Mouse (Mus musculus) monocyte, adult 2 months (primary cell): ENCODE results near the gene Gsta1.
A peak's percentile ranks its signal among the peaks of the same experiment; 100 is the strongest.
"Not testable (repeated sequence)": the region's sequence is repeated elsewhere in the genome, so short reads cannot be mapped to it uniquely, and the experiment has no call there.

Source experiments
- DNase-seq, 2 experiments: peaks; one replicate each; pipeline ENCODE4 v3.0.0; 2022; ENCODE audit warnings: low spot score in 2 of 2, low read depth in 1 of 2

The Gsta1 gene

GRCm38 (mm10) chr9:78230461-78230860, at the start of gene Gsta1:
TSS of gene Gsta1 (plus strand) at chr9:78230656.
- DNase-seq, result not testable (repeated sequence)

- DNase-seq, result not testable (repeated sequence)
Observed at GRCm38 (mm10) chr9:78182474-78182873, 48.0 kb upstream of the Gsta1 start, which contains the start of gene Gsta4. TSS of gene Gsta4 (plus strand) at chr9:78182774.

DNA sequence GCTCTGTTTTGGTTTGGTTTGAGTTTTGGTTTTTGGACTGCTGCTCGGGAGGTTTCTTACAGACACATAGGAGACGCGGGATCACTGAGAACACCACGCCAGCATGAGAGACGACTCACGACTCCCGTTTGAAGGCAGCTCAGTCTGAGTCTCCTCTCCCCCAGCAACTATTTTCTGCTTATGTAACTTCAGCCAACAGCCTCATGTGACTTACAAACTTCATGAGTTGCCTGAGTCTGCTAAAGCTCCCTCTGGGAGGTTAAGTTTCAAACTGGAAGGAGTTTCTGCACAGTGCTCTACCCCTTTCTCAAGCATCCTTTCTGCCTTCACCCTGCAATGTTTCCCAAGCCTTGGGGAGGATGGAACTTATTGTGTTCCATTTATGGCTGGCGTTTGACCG, 44.8 kb upstream of the Gsta1 start:
- DNase-seq, result no peak

DNA sequence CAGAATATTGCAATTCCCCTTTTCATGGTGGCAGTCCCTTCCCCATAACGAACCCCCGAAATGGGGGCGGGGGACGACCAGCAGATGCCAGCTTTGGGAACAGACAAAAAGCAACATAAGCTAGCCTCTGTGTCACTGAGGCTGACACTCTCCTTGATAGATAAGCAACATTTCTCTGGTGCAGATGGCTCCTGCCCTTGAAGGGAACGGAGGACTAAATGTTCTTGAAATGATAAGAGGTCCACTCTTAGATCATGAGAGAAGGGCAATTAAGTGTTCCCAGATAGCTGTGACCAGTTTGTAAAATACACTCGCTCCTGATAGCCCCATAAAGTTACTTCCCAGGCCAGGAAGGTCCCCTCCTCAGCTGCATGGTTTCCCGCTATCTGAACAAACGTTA, 41.5 kb upstream of the Gsta1 start:
- DNase-seq, result no peak

- no peak for DNase-seq
Observed at GRCm38 (mm10) chr9:78190651-78191634, 39.5 kb upstream of the Gsta1 start.

DNA sequence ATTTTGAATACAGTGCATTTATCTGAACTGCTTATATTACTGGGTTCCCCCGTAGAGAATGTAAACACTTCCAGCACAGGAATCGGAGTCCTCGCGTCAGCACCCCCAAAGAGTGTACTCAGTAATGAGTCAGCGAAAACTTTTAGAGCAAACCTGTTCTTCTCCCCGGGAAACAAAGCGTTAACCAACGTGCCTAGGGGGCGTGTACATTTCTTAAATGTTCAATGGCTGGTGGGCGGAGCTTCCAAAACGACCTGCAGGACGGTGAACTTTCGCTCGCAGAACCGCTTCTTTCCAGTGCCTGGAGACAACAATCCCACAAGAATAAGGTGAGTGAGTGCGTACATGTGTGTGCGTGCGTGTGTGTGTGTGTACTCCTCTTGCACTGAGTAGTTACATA, 38.7 kb upstream of the Gsta1 start:
- no peak for DNase-seq

DNA sequence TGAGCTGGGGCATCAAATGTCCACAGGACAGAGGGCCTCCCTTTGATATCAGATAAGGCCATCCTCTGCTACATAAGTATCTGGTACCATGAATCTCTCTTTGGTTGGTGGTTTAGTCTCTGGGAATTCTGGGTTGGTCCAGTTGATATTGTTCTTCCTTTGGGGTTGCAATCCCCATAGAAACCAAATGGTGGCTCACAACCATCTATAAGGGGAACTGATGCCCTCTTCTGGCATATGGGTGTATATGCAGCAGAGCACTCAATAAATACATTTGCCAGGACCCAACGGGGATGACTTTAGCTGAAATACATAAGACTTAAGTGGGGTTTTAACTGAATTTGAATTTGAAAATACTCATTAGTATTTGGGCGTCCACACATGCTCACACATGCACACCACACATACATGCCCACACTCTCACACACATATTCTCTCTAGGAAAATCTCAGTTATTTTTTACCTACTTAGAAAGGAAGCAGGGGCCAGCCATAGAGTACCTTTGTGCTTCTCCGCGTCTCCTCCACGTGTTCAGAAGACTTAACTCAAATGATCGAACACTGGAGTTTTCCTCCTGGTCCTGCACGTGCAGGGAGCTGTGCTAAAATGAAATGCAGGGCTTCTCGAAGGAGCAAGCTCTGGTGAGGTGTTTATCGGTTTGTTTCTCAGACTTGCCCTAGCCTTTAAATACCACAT, 36.4 kb upstream of the Gsta1 start:
- peak in 1 of 2 experiments; percentile 15 for DNase-seq

- no peak for DNase-seq
Observed at GRCm38 (mm10) chr9:78195034-78195433, 35.4 kb upstream of the Gsta1 start.

DNA sequence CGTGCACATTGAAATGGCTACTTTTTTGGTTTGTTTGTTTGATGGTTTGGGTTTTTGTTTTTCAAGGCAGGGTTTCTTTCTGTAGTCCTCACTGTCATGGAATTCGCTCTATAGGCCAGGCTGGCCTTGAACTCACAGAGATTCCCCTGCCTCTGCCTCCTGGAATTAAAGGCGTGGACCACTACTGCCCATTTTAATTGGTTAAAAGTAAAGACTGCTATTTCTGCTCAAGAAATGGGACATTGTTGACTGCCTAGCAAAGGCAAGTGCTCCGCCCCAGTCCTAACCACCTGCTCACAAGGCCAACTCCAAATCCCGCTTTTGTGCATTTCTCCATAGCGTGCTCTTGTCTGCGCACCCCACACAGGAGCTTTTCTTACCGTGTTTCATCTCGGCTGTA, 32.7 kb upstream of the Gsta1 start:
- no peak for DNase-seq

DNA sequence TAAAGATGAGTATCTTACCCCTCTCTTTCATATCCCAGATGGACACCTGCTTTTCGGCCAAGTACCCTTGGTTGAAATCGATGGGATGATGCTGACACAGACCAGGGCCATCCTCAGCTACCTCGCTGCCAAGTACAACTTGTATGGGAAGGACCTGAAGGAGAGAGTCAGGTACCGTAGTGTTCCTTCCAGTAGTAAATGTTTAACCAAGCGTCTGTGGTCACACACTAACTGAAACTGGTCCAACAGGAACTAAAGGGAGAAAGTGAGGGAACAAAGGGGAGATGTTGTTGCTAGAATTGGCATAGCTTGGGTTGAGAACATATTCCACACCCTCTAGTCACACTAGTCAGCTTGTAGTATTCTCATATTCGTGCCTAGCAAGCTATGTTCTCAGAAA, 26.3 kb upstream of the Gsta1 start:
- no peak for DNase-seq

DNA sequence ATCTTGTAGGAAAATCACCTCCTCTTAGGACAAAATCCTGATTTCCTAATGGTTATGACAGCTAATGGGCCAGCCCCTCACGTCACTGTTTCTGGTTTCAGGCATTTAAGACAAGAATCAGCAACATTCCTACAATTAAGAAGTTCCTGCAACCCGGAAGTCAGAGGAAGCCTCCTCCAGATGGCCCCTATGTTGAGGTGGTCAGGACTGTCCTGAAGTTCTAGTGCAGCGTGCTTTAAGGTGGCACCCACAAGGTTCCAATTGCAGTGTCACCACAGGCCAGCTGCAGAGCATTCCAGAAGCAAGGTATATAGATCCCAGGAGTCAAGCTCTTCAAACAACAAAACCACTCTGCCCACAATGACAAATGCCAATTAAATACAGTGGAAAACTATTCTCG, 21.5 kb upstream of the Gsta1 start:
- DNase-seq, result no peak

DNA sequence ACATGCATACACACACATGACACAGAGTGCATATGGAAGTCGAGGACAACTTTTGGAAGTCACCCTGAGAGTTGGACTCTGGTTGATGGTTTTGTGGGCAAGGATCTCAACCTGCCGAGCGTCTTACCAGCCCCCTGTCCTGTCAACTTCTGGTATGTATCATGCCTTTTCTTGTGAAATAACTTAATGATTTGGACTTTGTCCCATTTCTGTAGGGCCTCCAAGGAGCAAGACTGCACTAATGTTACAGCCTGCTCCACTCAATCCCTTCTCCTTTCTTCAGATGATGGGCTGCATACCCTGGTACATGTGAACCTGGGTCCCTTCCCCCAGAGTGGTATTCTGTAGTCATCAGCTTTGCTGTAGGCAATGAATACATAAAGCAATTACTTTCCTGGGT, 20.4 kb upstream of the Gsta1 start:
- DNase-seq, result no peak

DNA sequence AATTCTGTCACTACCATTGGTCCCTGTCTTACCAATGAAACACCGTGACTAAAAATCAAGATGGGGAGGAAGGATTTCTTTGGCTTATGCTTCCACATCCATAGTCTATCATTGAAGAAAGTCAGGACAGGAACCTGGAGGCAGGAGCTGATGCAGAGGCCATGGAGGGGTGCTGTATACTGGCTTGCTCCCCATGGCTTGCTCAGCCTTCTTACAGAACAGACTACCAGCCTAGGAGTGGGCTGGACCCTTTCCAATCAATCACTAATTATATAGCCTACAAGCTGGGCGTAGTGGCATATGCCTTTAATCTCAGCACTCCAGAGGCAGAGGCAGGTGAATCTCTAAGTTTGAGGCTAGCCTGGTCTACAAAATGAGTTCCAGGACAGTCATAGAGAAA, 19.6 kb upstream of the Gsta1 start:
- DNase-seq, result no peak

GRCm38 (mm10) chr9:78211521-78211920, 18.9 kb upstream of the Gsta1 start:
- DNase-seq, result no peak

GRCm38 (mm10) chr9:78212341-78213049, 18.0 kb upstream of the Gsta1 start:
- DNase-seq, result no peak

GRCm38 (mm10) chr9:78217074-78217473, 13.4 kb upstream of the Gsta1 start:
- DNase-seq, result no peak

- no peak for DNase-seq
Observed at GRCm38 (mm10) chr9:78222616-78223015, 7.8 kb upstream of the Gsta1 start.

DNA sequence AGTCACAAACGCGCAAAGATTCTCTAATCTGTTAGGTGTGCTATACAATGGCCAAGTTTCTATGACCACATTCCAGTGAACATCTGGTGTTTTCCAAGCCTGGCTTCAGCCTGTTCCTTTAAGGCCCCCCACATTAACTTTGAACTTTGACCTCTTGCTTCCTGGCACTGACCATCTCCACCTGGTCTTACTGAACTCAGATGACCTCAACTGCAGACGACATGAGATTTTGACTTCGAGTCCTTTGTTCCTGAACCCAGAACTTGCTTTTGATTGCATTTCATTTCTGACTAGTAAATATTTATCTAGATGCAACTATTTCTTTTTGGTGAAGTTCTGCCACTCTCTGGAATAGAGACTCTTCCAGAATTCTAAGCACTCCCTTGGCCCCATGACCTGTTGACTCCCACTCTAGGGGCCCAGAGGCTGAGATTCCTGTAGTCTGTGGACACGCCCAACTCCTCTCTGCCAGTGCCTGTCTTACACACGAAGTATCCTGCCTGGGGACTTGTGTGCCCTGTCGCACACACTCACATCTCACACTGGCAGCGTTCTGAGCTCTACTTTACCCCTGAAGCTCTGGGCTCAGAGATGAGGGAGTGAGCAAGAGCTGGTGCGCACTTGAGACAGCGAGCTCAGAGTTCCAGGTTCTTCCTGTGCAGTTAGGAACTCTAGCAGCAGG, 7.1 kb upstream of the Gsta1 start:
- no peak for DNase-seq

DNA sequence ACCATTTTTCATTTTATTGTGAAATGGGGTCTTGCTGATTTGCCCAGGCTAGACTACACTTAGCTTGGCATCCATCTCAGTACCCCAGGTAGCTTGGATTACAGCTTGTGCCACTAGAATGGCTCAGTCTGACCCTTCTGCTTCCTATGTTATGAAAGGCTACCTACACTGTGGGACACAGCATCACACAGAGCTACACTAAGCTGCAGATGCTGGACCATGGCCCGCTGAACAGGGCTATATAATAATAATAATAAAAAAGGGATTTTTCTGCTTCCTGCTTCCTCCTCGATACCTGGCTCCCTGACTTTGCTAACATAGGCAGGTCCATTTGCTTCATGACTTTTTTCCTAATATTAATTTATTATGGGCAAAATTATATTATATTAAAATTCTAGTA, 6.0 kb upstream of the Gsta1 start:
- DNase-seq, result no peak

- no peak for DNase-seq
Observed at GRCm38 (mm10) chr9:78225304-78225703, 5.2 kb upstream of the Gsta1 start.

DNA sequence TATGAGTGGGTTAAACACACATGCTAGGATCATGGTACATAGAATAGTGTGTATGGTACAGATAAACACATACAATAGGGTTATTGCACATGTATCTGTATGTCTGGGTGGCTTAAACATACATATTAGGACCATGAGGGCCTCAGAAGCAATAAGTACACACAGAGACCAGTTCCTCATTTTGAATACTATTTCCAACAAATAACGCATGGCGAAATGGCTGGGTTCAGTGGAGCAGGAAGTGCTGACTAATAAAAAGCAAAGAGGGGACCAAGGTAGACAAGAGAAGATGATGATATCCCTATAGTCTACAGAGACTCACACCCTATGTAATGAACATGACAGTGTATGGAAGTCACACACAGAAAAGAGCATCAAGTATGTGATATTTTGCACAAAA, 2.3 kb upstream of the Gsta1 start:
- DNase-seq, result no peak
